Mouse (Mus musculus) liver, embryonic 15.5 days (tissue): ENCODE results near the gene Sestd1. TPM values are rescaled to one million over a fixed set of nuclear protein-coding genes. Genes with fewer than 3 reads are reported as not detected.

ENCODE experiments used
- ATAC-seq: fragments of 200-750 bp; cut with Nextera tagmentation; 2 replicates; pipeline ENCODE4 v1.8.0; 2017; ENCODE audit warnings: moderate number of reproducible peaks, mild to moderate bottlenecking, moderate library complexity; ENCODE audit not compliant: insufficient read depth
- H3K27ac ChIP-seq: fragments of 300-500 bp; sonication (generic); replicated peaks from 2 replicates; pipeline ENCODE4 v1.5.1; 2015; ENCODE audit warnings: mild to moderate bottlenecking, inconsistent platforms
- H3K27me3 ChIP-seq: fragments of 300-500 bp; sonication (generic); 2 replicates; pipeline ENCODE4 v1.6.1; 2015; ENCODE audit warnings: mild to moderate bottlenecking, inconsistent platforms
- H3K36me3 ChIP-seq: fragments of 300-500 bp; sonication (generic); replicated peaks from 2 replicates; pipeline ENCODE4 v1.6.1; 2015; ENCODE audit warnings: moderate library complexity, mild to moderate bottlenecking, inconsistent platforms
- H3K4me1 ChIP-seq: fragments of 300-500 bp; sonication (generic); replicated peaks from 2 replicates; pipeline ENCODE4 v1.6.1; 2015; ENCODE audit warnings: inconsistent platforms
- H3K4me2 ChIP-seq: fragments of 300-500 bp; sonication (generic); 2 replicates; pipeline ENCODE4 v1.6.1; 2015; ENCODE audit warnings: moderate library complexity, mild to moderate bottlenecking, inconsistent platforms
- H3K4me3 ChIP-seq: fragments of 300-500 bp; sonication (generic); replicated peaks from 2 replicates; pipeline ENCODE4 v1.5.1; 2015; ENCODE audit warnings: mild to moderate bottlenecking, inconsistent platforms
- H3K9ac ChIP-seq: fragments of 300-500 bp; sonication (generic); 2 replicates; pipeline ENCODE4 v1.6.1; 2015; ENCODE audit warnings: moderate library complexity, mild to moderate bottlenecking, inconsistent platforms
- H3K9me3 ChIP-seq: fragments of 300-500 bp; sonication (generic); replicated peaks from 2 replicates; pipeline ENCODE4 v1.6.1; 2016; ENCODE audit warnings: inconsistent platforms
- WGBS: fragments of 180-500 bp; shearing (Covaris S2); methylation state at CpG from one replicate; pipeline ENCODE4 v1.1.7; 2015; ENCODE audit warnings: mixed read lengths; ENCODE audit not compliant: insufficient replicate concordance; 5-methylcytosine and 5-hydroxymethylcytosine counted together
- polyA plus RNA-seq: library from polyadenylated mRNA; unstranded; fragments of >200 nt; fragmentation: Nextera tagmentation; extraction: Ambion mirVana; gene quantifications from 2 replicates; pipeline ENCODE4 v1.2.1, GENCODE M21; 2015

Gene Sestd1
- polyA plus RNA-seq, 1 experiment from 2014 or later = 0.58 TPM

- no peaks in the 10 kb centered on the region for H3K36me3 ChIP-seq
- WGBS = 77% methylated on average over 7 of the region's 7 CpGs
- no peak for ATAC-seq
- no peak overlapping the region for H3K27ac ChIP-seq
- no peak overlapping the region for H3K4me3 ChIP-seq
- H3K4me1 ChIP-seq = no peaks in the 10 kb centered on the region
- H3K9ac ChIP-seq = no peak overlapping the region
- no peaks in the 10 kb centered on the region for H3K27me3 ChIP-seq
- no peak overlapping the region for H3K4me2 ChIP-seq
- H3K9me3 ChIP-seq = no peaks in the 10 kb centered on the region
Measured at GRCm38 (mm10) chr2:77189671-77190070, 90.7 kb downstream of the Sestd1 start.

- Histone ChIP-seq H3K27ac (no peak overlapping the region), H3K9me3 (no peaks in the 10 kb centered on the region), H3K4me1 (no peaks in the 10 kb centered on the region), H3K9ac (no peak overlapping the region), H3K27me3 (no peaks in the 10 kb centered on the region), H3K4me2 (no peak overlapping the region), H3K4me3 (no peak overlapping the region), H3K36me3 (no peaks in the 10 kb centered on the region)
- 63% methylated on average over 3 of the region's 3 CpGs for WGBS
- ATAC-seq = no peak
Measured at GRCm38 (mm10) chr2:77187501-77187900, 92.9 kb downstream of the Sestd1 start.

GRCm38 (mm10) chr2:77186912-77187311 lies 93.5 kb downstream of the Sestd1 start:
- no peaks in the 10 kb centered on the region for H3K9me3 ChIP-seq
- H3K36me3 ChIP-seq = no peaks in the 10 kb centered on the region
- H3K27ac ChIP-seq = no peak overlapping the region
- ATAC-seq = no peak
- no peak overlapping the region for H3K4me2 ChIP-seq
- H3K27me3 ChIP-seq = no peaks in the 10 kb centered on the region
- no peaks in the 10 kb centered on the region for H3K4me1 ChIP-seq
- H3K9ac ChIP-seq = no peak overlapping the region
- 66% methylated on average over 8 of the region's 8 CpGs for WGBS
- no peak overlapping the region for H3K4me3 ChIP-seq

GRCm38 (mm10) chr2:77184049-77184571 lies 96.3 kb downstream of the Sestd1 start:
- Histone ChIP-seq H3K27ac (no peak overlapping the region), H3K4me2 (no peak overlapping the region), H3K9me3 (no peaks in the 10 kb centered on the region), H3K4me1 (peaks cover 4% of the 10 kb centered on the region; the same call in 1 of the 2 replicates), H3K27me3 (no peaks in the 10 kb centered on the region), H3K36me3 (no peaks in the 10 kb centered on the region), H3K9ac (no peak overlapping the region), H3K4me3 (no peak overlapping the region)
- ATAC-seq = no peak
- WGBS = 66% methylated on average over 8 of the region's 8 CpGs

GRCm38 (mm10) chr2:77183646-77184045 lies 96.7 kb downstream of the Sestd1 start:
- no peaks in the 10 kb centered on the region for H3K27me3 ChIP-seq
- WGBS = 67% methylated on average over 2 of the region's 2 CpGs
- peaks cover 9% of the 10 kb centered on the region; the same call in 1 of the 2 replicates for H3K4me1 ChIP-seq
- H3K4me2 ChIP-seq = no peak overlapping the region
- no peak overlapping the region for H3K9ac ChIP-seq
- no peak for ATAC-seq
- H3K27ac ChIP-seq = no peak overlapping the region
- H3K9me3 ChIP-seq = no peaks in the 10 kb centered on the region
- H3K4me3 ChIP-seq = no peak overlapping the region
- H3K36me3 ChIP-seq = no peaks in the 10 kb centered on the region

- WGBS = 58% methylated on average over 6 of the region's 6 CpGs
- no peak overlapping the region for H3K4me2 ChIP-seq
- H3K27ac ChIP-seq = no peak overlapping the region
- H3K36me3 ChIP-seq = no peaks in the 10 kb centered on the region
- no peak for ATAC-seq
- H3K9ac ChIP-seq = no peak overlapping the region
- H3K27me3 ChIP-seq = no peaks in the 10 kb centered on the region
- no peaks in the 10 kb centered on the region for H3K9me3 ChIP-seq
- no peak overlapping the region for H3K4me3 ChIP-seq
- H3K4me1 ChIP-seq = peaks cover 14% of the 10 kb centered on the region
Measured at GRCm38 (mm10) chr2:77182996-77183380, 97.4 kb downstream of the Sestd1 start.

GRCm38 (mm10) chr2:77182271-77182995 lies 98.0 kb downstream of the Sestd1 start:
- H3K9ac ChIP-seq = no peak overlapping the region
- H3K4me3 ChIP-seq = no peak overlapping the region
- H3K27ac ChIP-seq = no peak overlapping the region
- no peaks in the 10 kb centered on the region for H3K27me3 ChIP-seq
- peaks cover 20% of the 10 kb centered on the region for H3K4me1 ChIP-seq
- no peak overlapping the region for H3K4me2 ChIP-seq
- ATAC-seq = no peak
- no peaks in the 10 kb centered on the region for H3K36me3 ChIP-seq
- no peaks in the 10 kb centered on the region for H3K9me3 ChIP-seq
- WGBS = 54% methylated on average over 4 of the region's 4 CpGs

GRCm38 (mm10) chr2:77177472-77177871 lies 102.9 kb downstream of the Sestd1 start:
- Histone ChIP-seq H3K27me3 (no peaks in the 10 kb centered on the region), H3K4me3 (no peak overlapping the region), H3K9me3 (no peaks in the 10 kb centered on the region), H3K9ac (no peak overlapping the region), H3K4me2 (peak overlapping the region; percentile 58), H3K27ac (peak overlapping the region; percentile 49), H3K4me1 (peaks cover 39% of the 10 kb centered on the region), H3K36me3 (no peaks in the 10 kb centered on the region)
- ATAC-seq = peak; percentile 85
- 37% methylated on average over 2 of the region's 2 CpGs for WGBS

GRCm38 (mm10) chr2:77176413-77176812 lies 104.0 kb downstream of the Sestd1 start:
- Histone ChIP-seq H3K27ac (peak overlapping the region; percentile 73), H3K9me3 (no peaks in the 10 kb centered on the region), H3K4me2 (peak overlapping the region; percentile 58), H3K4me3 (peak overlapping the region; percentile 9; the same call in 1 of the 2 replicates), H3K4me1 (peaks cover 48% of the 10 kb centered on the region), H3K27me3 (no peaks in the 10 kb centered on the region; the same call in 1 of the 2 replicates), H3K9ac (no peak overlapping the region), H3K36me3 (no peaks in the 10 kb centered on the region)
- WGBS = 12% methylated on average over 10 of the region's 10 CpGs
- ATAC-seq = peak; percentile 80

GRCm38 (mm10) chr2:77175411-77175810 lies 105.0 kb downstream of the Sestd1 start:
- no peak overlapping the region for H3K4me2 ChIP-seq
- peaks cover 55% of the 10 kb centered on the region for H3K4me1 ChIP-seq
- no peaks in the 10 kb centered on the region for H3K9me3 ChIP-seq
- no peak for ATAC-seq
- H3K27me3 ChIP-seq = no peaks in the 10 kb centered on the region; the same call in 1 of the 2 replicates
- 49% methylated on average over 7 of the region's 7 CpGs for WGBS
- no peak overlapping the region for H3K27ac ChIP-seq
- H3K36me3 ChIP-seq = no peaks in the 10 kb centered on the region
- no peak overlapping the region for H3K4me3 ChIP-seq
- no peak overlapping the region for H3K9ac ChIP-seq

GRCm38 (mm10) chr2:77174313-77174712 lies 106.1 kb downstream of the Sestd1 start:
- peaks cover 60% of the 10 kb centered on the region for H3K4me1 ChIP-seq
- no peaks in the 10 kb centered on the region for H3K9me3 ChIP-seq
- 72% methylated on average over 2 of the region's 2 CpGs for WGBS

More at GRCm38 (mm10) chr2:77174313-77174712, 106.1 kb downstream of the Sestd1 start:
- Histone ChIP-seq H3K27ac (no peak overlapping the region), H3K9ac (no peak overlapping the region), H3K4me2 (no peak overlapping the region), H3K4me3 (no peak overlapping the region), H3K27me3 (no peaks in the 10 kb centered on the region; the same call in 1 of the 2 replicates), H3K36me3 (no peaks in the 10 kb centered on the region)
- no peak for ATAC-seq
